8 mouse cellular contexts compared by ENCODE assay signal in genomic region chr6:128759221-128759950, GRCm38 (mm10). TPM values are rescaled to one million over a fixed set of nuclear protein-coding genes. Genes with fewer than 3 reads are reported as not detected.
DNase-seq lines count a peak whose midpoint lies in the region; ATAC-seq and TF ChIP-seq lines count a peak whose summit lies in the region.

No protein-coding gene starts in this region.

- H3K27ac ChIP-seq in intestine, embryonic 14.5 days (ENCODE audit: low read depth): no peak overlapping the region
- H3K27ac ChIP-seq in intestine, embryonic 16.5 days (ENCODE audit: low read length): no peak overlapping the region
- H3K27ac ChIP-seq in forebrain, embryonic 16.5 days (ENCODE audit: low read length): no peak overlapping the region; the same call in 1 of the 2 replicates
- H3K27ac ChIP-seq in midbrain, embryonic 11.5 days (ENCODE audit: low read depth, low read length): no peak overlapping the region
- no peak overlapping the region for H3K27ac ChIP-seq in lung, postnatal 0 days (ENCODE audit: low read length)

- peak; percentile 49 for DNase-seq in intestine, embryonic 14.5 days (ENCODE audit: low spot score)
- DNase-seq in cerebellum, adult 9-11 months: peak; percentile 48
- peak; percentile 65 for DNase-seq in midbrain, embryonic 11.5 days (ENCODE audit: low spot score, missing footprints)
- no peak for DNase-seq in testis, postnatal 10 days (ENCODE audit: low spot score)
- no peak for DNase-seq in lung, postnatal 0 days (ENCODE audit: low spot score)
- no peak for DNase-seq in urinary bladder, adult 2 months (ENCODE audit: low spot score)

- no peaks in the 10 kb centered on the region for H3K9me3 ChIP-seq in intestine, embryonic 14.5 days (ENCODE audit: control insufficient read depth, low read length)
- no peaks in the 10 kb centered on the region for H3K9me3 ChIP-seq in intestine, embryonic 16.5 days (ENCODE audit: control insufficient read depth, low read length)
- H3K9me3 ChIP-seq in forebrain, embryonic 16.5 days (ENCODE audit: control insufficient read depth, low read length): no peaks in the 10 kb centered on the region
- no peaks in the 10 kb centered on the region for H3K9me3 ChIP-seq in midbrain, embryonic 11.5 days (ENCODE audit: control insufficient read depth, low read length)
- no peaks in the 10 kb centered on the region for H3K9me3 ChIP-seq in lung, postnatal 0 days (ENCODE audit: low read length)

- H3K27me3 ChIP-seq in intestine, embryonic 14.5 days (replicated peaks; ENCODE audit: control insufficient read depth, insufficient read depth, low read length): no peaks in the 10 kb centered on the region
- H3K27me3 ChIP-seq in intestine, embryonic 16.5 days (replicated peaks; ENCODE audit: control insufficient read depth, insufficient read depth, low read length): no peaks in the 10 kb centered on the region
- H3K27me3 ChIP-seq in forebrain, embryonic 16.5 days (replicated peaks; ENCODE audit: control insufficient read depth, insufficient read depth, low read length): no peaks in the 10 kb centered on the region
- no peaks in the 10 kb centered on the region for H3K27me3 ChIP-seq in midbrain, embryonic 11.5 days (ENCODE audit: control insufficient read depth, insufficient read depth, low read length)
- no peaks in the 10 kb centered on the region for H3K27me3 ChIP-seq in lung, postnatal 0 days (replicated peaks; ENCODE audit: insufficient read depth, low read length)

- 76% methylated on average over 5 of the region's 5 CpGs for WGBS in intestine, embryonic 14.5 days
- WGBS in intestine, embryonic 16.5 days: 83% methylated on average over 5 of the region's 5 CpGs
- WGBS in forebrain, embryonic 16.5 days: 78% methylated on average over 5 of the region's 5 CpGs
- WGBS in midbrain, embryonic 11.5 days: 78% methylated on average over 5 of the region's 5 CpGs
- WGBS in lung, postnatal 0 days: 84% methylated on average over 5 of the region's 5 CpGs

- no peaks in the 10 kb centered on the region for H3K36me3 ChIP-seq in intestine, embryonic 14.5 days (ENCODE audit: control insufficient read depth, insufficient read depth, low read length)
- no peaks in the 10 kb centered on the region for H3K36me3 ChIP-seq in intestine, embryonic 16.5 days (ENCODE audit: control insufficient read depth, insufficient read depth, low read length)
- no peaks in the 10 kb centered on the region for H3K36me3 ChIP-seq in forebrain, embryonic 16.5 days (ENCODE audit: control insufficient read depth, insufficient read depth)
- H3K36me3 ChIP-seq in midbrain, embryonic 11.5 days (ENCODE audit: control insufficient read depth, insufficient read depth, low read length): no peaks in the 10 kb centered on the region
- H3K36me3 ChIP-seq in lung, postnatal 0 days (ENCODE audit: insufficient read depth, low read length): no peaks in the 10 kb centered on the region

- H3K9ac ChIP-seq in intestine, embryonic 14.5 days (ENCODE audit: low read length): no peak overlapping the region
- H3K9ac ChIP-seq in intestine, embryonic 16.5 days (ENCODE audit: low read depth, low read length): no peak overlapping the region
- no peak overlapping the region for H3K9ac ChIP-seq in forebrain, embryonic 16.5 days (replicated peaks; ENCODE audit: low read depth, low read length)
- H3K9ac ChIP-seq in midbrain, embryonic 11.5 days (ENCODE audit: low read length): no peak overlapping the region
- no peak overlapping the region for H3K9ac ChIP-seq in lung, postnatal 0 days (replicated peaks; ENCODE audit: low read depth)

- TF ChIP-seq CTCF in lung, postnatal 0 days (IDR thresholded peaks at IDR 0.05): no peak

- no peak overlapping the region for H3K4me3 ChIP-seq in intestine, embryonic 14.5 days (ENCODE audit: low read depth, low read length)
- no peak overlapping the region for H3K4me3 ChIP-seq in intestine, embryonic 16.5 days (ENCODE audit: low read length)
- H3K4me3 ChIP-seq in forebrain, embryonic 16.5 days (replicated peaks; ENCODE audit: low read length): peak overlapping the region; percentile 10; the same call in 1 of the 2 replicates
- H3K4me3 ChIP-seq in midbrain, embryonic 11.5 days (ENCODE audit: low read depth, low read length): no peak overlapping the region
- no peak overlapping the region for H3K4me3 ChIP-seq in lung, postnatal 0 days (ENCODE audit: low read depth, low read length)

- ATAC-seq in intestine, embryonic 14.5 days (replicated peaks; ENCODE audit: low FRiP score, low TSS enrichment, low read depth): no peak
- no peak for ATAC-seq in intestine, embryonic 16.5 days
- no peak for ATAC-seq in forebrain, embryonic 16.5 days
- no peak for ATAC-seq in midbrain, embryonic 11.5 days (ENCODE audit: low FRiP score)
- no peak for ATAC-seq in lung, postnatal 0 days

- peak overlapping the region; percentile 28; the same call in 1 of the 2 replicates for H3K4me2 ChIP-seq in intestine, embryonic 14.5 days (ENCODE audit: low read length)
- H3K4me2 ChIP-seq in intestine, embryonic 16.5 days (ENCODE audit: low read depth, low read length): no peak overlapping the region
- H3K4me2 ChIP-seq in forebrain, embryonic 16.5 days (ENCODE audit: low read length): no peak overlapping the region
- H3K4me2 ChIP-seq in midbrain, embryonic 11.5 days: no peak overlapping the region
- H3K4me2 ChIP-seq in lung, postnatal 0 days (replicated peaks; ENCODE audit: low read depth, low read length): no peak overlapping the region

- H3K4me1 ChIP-seq in intestine, embryonic 14.5 days (replicated peaks; ENCODE audit: control insufficient read depth, insufficient read depth, low read length): no peaks in the 10 kb centered on the region; the same call in 1 of the 2 replicates
- H3K4me1 ChIP-seq in intestine, embryonic 16.5 days (ENCODE audit: control insufficient read depth, insufficient read depth, low read length): 0 out of 2 replicates have a peak, but pooled peaks cover 4% of the 10 kb centered on the region
- H3K4me1 ChIP-seq in forebrain, embryonic 16.5 days (replicated peaks; ENCODE audit: control insufficient read depth, insufficient read depth, low read length): peaks cover 3% of the 10 kb centered on the region
- H3K4me1 ChIP-seq in midbrain, embryonic 11.5 days (ENCODE audit: control insufficient read depth, insufficient read depth, low read length): no peaks in the 10 kb centered on the region
- H3K4me1 ChIP-seq in lung, postnatal 0 days (ENCODE audit: insufficient read depth, low read depth, low read length): 0 out of 2 replicates have a peak, but pooled peaks cover 3% of the 10 kb centered on the region

- TF ChIP-seq EP300 in lung, postnatal 0 days (IDR thresholded peaks at IDR 0.05): no peak

RNA-seq across cellular contexts. Expression of gene Klrb1c, which starts 29.6 kb away (rescaled TPM):
- 0.20 and 0.26 TPM in 2 replicates for polyA plus RNA-seq in intestine, embryonic 14.5 days (2014; fragmentation: Nextera tagmentation; extraction: Ambion mirVana)
- 0.13 and 0.38 TPM in 2 replicates for polyA plus RNA-seq in intestine, embryonic 16.5 days (2015; fragmentation: Nextera tagmentation; extraction: Ambion mirVana)
- 0.15 TPM in 1 of 2 replicates, not detected in the other for polyA plus RNA-seq in forebrain, embryonic 16.5 days (2015; fragmentation: Nextera tagmentation; extraction: Ambion mirVana)
- 0.08 TPM in 1 of 2 replicates, not detected in the other for polyA plus RNA-seq in midbrain, embryonic 11.5 days (2014; fragmentation: Nextera tagmentation; extraction: Ambion mirVana)
- polyA plus RNA-seq in lung, postnatal 0 days (2015; fragmentation: Nextera tagmentation; extraction: Ambion mirVana): 0.41 and 0.50 TPM in 2 replicates
- polyA plus RNA-seq in urinary bladder, adult 2 months (2012; rRNA removed): 1.1 TPM in 2 replicates

RNA-seq across cellular contexts. Expression of gene Klrb1, which starts 36.5 kb away (rescaled TPM):
- not detected in 2 replicates for polyA plus RNA-seq in intestine, embryonic 14.5 days (2014; fragmentation: Nextera tagmentation; extraction: Ambion mirVana)
- not detected in 2 replicates for polyA plus RNA-seq in intestine, embryonic 16.5 days (2015; fragmentation: Nextera tagmentation; extraction: Ambion mirVana)
- polyA plus RNA-seq in forebrain, embryonic 16.5 days (2015; fragmentation: Nextera tagmentation; extraction: Ambion mirVana): not detected in 2 replicates
- polyA plus RNA-seq in midbrain, embryonic 11.5 days (2014; fragmentation: Nextera tagmentation; extraction: Ambion mirVana): not detected in 2 replicates
- polyA plus RNA-seq in lung, postnatal 0 days (2015; fragmentation: Nextera tagmentation; extraction: Ambion mirVana): not detected in 2 replicates
- not detected in 2 replicates for polyA plus RNA-seq in urinary bladder, adult 2 months (2012; rRNA removed)

Comparison
In these comparisons a context has a peak if more than half of its experiments do, and no peak if none do; other contexts are left out.
1. DNase-seq: peak in intestine, embryonic 14.5 days (single experiment), cerebellum, adult 9-11 months (single experiment) and midbrain, embryonic 11.5 days (single experiment); none in testis, postnatal 10 days (single experiment), lung, postnatal 0 days (single experiment) and urinary bladder, adult 2 months (single experiment).